ENCODE assay signal across 8 mouse cellular contexts in genomic region chr13:37477749-37478548, GRCm38 (mm10).
DNase-seq lines count a peak whose midpoint lies in the region; ATAC-seq lines count a peak whose summit lies in the region.

No protein-coding gene starts in this region.

- DNase-seq in right cerebral cortex, postnatal 10 days (ENCODE audit: low spot score in 2 of 2) = peak; percentile 55 to 57
- no peak for DNase-seq in right cerebral cortex, adult 18-20 months
- DNase-seq in embryonic facial prominence, embryonic 10.5 days (ENCODE audit: low spot score) = peak; percentile 85
- peak; percentile 63 for DNase-seq in midbrain, embryonic 14.5 days
- peak; percentile 67 for DNase-seq in thymus, postnatal 4 days

- peak; percentile 75 for ATAC-seq in hindbrain, embryonic 13.5 days (ENCODE audit: low FRiP score)
- peak; percentile 89 for ATAC-seq in limb, embryonic 15.5 days (ENCODE audit: insufficient number of reproducible peaks, low FRiP score, low TSS enrichment, low read depth)
- ATAC-seq in midbrain, embryonic 14.5 days (ENCODE audit: low FRiP score, low TSS enrichment) = peak; percentile 53; the same call in 1 of the 2 replicates
- ATAC-seq in cerebellum, adult (ENCODE audit: insufficient number of reproducible peaks, low FRiP score, low TSS enrichment) = no peak

- peak overlapping the region; percentile 57 for H3K27ac ChIP-seq in embryonic facial prominence, embryonic 10.5 days (replicated peaks)
- H3K27ac ChIP-seq in hindbrain, embryonic 13.5 days = no peak overlapping the region
- peak overlapping the region; percentile 84 for H3K27ac ChIP-seq in limb, embryonic 15.5 days
- H3K27ac ChIP-seq in midbrain, embryonic 14.5 days (replicated peaks; ENCODE audit: low read depth, low read length) = no peak overlapping the region

- WGBS in embryonic facial prominence, embryonic 10.5 days = 2% methylated on average over 15 of the region's 15 CpGs
- WGBS in hindbrain, embryonic 13.5 days = 4% methylated on average over 15 of the region's 15 CpGs
- 2% methylated on average over 14 of the region's 15 CpGs for WGBS in limb, embryonic 15.5 days
- 3% methylated on average over 15 of the region's 15 CpGs for WGBS in midbrain, embryonic 14.5 days

- H3K36me3 ChIP-seq in embryonic facial prominence, embryonic 10.5 days (replicated peaks) = no peaks in the 10 kb centered on the region
- H3K36me3 ChIP-seq in hindbrain, embryonic 13.5 days = no peaks in the 10 kb centered on the region
- H3K36me3 ChIP-seq in limb, embryonic 15.5 days = no peaks in the 10 kb centered on the region
- no peaks in the 10 kb centered on the region for H3K36me3 ChIP-seq in midbrain, embryonic 14.5 days (ENCODE audit: control insufficient read depth, insufficient read depth, low read length)

- H3K4me2 ChIP-seq in hindbrain, embryonic 13.5 days = peak overlapping the region; percentile 49
- peak overlapping the region; percentile 59 for H3K4me2 ChIP-seq in limb, embryonic 15.5 days
- peak overlapping the region; percentile 48 for H3K4me2 ChIP-seq in midbrain, embryonic 14.5 days (ENCODE audit: low read length)

- peak overlapping the region; percentile 50 for H3K4me3 ChIP-seq in embryonic facial prominence, embryonic 10.5 days
- peak overlapping the region; percentile 26 for H3K4me3 ChIP-seq in hindbrain, embryonic 13.5 days
- H3K4me3 ChIP-seq in limb, embryonic 15.5 days = peak overlapping the region; percentile 35
- peak overlapping the region; percentile 15; the same call in 1 of the 2 replicates for H3K4me3 ChIP-seq in midbrain, embryonic 14.5 days (replicated peaks; ENCODE audit: low read depth, low read length)

- peaks cover 26% of the 10 kb centered on the region for H3K4me1 ChIP-seq in embryonic facial prominence, embryonic 10.5 days
- peaks cover 16% of the 10 kb centered on the region for H3K4me1 ChIP-seq in hindbrain, embryonic 13.5 days (replicated peaks)
- peaks cover 42% of the 10 kb centered on the region for H3K4me1 ChIP-seq in limb, embryonic 15.5 days
- H3K4me1 ChIP-seq in midbrain, embryonic 14.5 days (ENCODE audit: control insufficient read depth, insufficient read depth, low read length) = peaks cover 11% of the 10 kb centered on the region

- peaks cover 4% of the 10 kb centered on the region; the same call in 1 of the 2 replicates for H3K27me3 ChIP-seq in embryonic facial prominence, embryonic 10.5 days (replicated peaks; ENCODE audit: low read depth, poor library complexity, severe bottlenecking)
- H3K27me3 ChIP-seq in hindbrain, embryonic 13.5 days = no peaks in the 10 kb centered on the region
- H3K27me3 ChIP-seq in limb, embryonic 15.5 days = no peaks in the 10 kb centered on the region
- H3K27me3 ChIP-seq in midbrain, embryonic 14.5 days (ENCODE audit: control insufficient read depth, insufficient read depth, low read length) = no peaks in the 10 kb centered on the region

- peak overlapping the region; percentile 43; the same call in 1 of the 2 replicates for H3K9ac ChIP-seq in hindbrain, embryonic 13.5 days
- H3K9ac ChIP-seq in limb, embryonic 15.5 days = no peak overlapping the region
- no peak overlapping the region for H3K9ac ChIP-seq in midbrain, embryonic 14.5 days (replicated peaks; ENCODE audit: low read length)

- H3K9me3 ChIP-seq in embryonic facial prominence, embryonic 10.5 days = no peaks in the 10 kb centered on the region
- H3K9me3 ChIP-seq in hindbrain, embryonic 13.5 days = no peaks in the 10 kb centered on the region
- no peaks in the 10 kb centered on the region for H3K9me3 ChIP-seq in limb, embryonic 15.5 days
- H3K9me3 ChIP-seq in midbrain, embryonic 14.5 days (ENCODE audit: control insufficient read depth, low read length) = no peaks in the 10 kb centered on the region

Comparison
In these comparisons a context has a peak if more than half of its experiments do, and no peak if none do; other contexts are left out.
1. H3K27ac ChIP-seq: peak in embryonic facial prominence, embryonic 10.5 days (single experiment) and limb, embryonic 15.5 days (single experiment); none in hindbrain, embryonic 13.5 days (single experiment) and midbrain, embryonic 14.5 days (single experiment).
2. Peak in every context shown above with its lines, with median percentiles within 50 percentile points of each other: H3K4me3 ChIP-seq and H3K4me2 ChIP-seq.